Mouse (Mus musculus): ENCODE measurements around the gene Kif24.
A peak's percentile ranks its signal among the peaks of the same experiment; 100 is the strongest.

Kif24 gene

GRCm38 (mm10) chr4:41348584-41349198, 116.0 kb downstream of the Kif24 start, which contains the start of gene Ubap1:
Ubap1 (plus strand) TSS chr4:41348996.
- DNase-seq (ENCODE audit: low read depth, low spot score), result peak; percentile 94

DNA sequence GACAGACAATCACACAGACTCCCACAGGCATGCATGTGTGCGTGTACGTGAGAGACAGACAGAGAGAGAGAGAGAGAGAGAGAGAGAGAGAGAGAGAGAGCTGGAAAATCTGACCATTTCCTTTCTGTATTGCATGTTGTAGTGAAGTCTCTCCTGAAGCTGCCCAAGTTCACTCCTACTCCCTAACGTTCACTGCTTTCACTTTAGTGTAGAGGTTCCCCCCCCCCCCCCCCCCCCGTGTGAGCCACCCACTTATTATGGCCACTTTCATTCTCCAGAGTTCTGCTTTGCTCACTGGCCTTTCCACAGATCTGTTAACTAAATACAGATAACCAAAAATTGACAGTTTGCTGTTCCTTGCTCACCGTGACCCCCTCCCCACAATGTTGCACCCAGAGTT, 116.8 kb downstream of the Kif24 start:
- DNase-seq (ENCODE audit: low read depth, low spot score), result no peak

- DNase-seq (ENCODE audit: low read depth, low spot score), result no peak
Observed at GRCm38 (mm10) chr4:41346011-41346410, 118.7 kb downstream of the Kif24 start.

GRCm38 (mm10) chr4:41340912-41341550, 123.7 kb downstream of the Kif24 start:
- no peak for DNase-seq (ENCODE audit: low read depth, low spot score)

Data from brain, embryonic 18.5 days (tissue).